Mouse (Mus musculus): ENCODE measurements around the gene Ddx18.
A peak's percentile ranks its signal among the peaks of the same experiment; 100 is the strongest.

The Ddx18 gene

GRCm38 (mm10) chr1:121527061-121527460, 40.7 kb downstream of the Ddx18 start:
- no peak for DNase-seq

DNA sequence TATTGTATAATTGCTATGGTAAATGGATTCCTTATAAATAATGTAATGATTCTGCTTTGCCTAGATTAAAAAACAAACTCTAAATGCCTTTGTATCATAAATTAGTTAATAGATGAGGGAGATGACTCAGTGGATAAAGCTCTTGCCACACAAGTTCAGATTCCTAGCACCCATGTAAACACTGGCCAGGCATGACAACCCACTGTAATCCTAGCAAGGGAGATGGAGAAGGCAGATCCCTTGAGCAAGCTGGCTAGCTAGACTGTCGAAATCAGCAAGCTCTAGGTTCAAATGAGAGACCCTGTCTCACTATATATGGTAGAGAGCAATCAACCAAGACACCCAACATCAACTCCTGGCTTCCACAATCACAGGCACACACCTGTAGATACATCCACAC, 49.2 kb downstream of the Ddx18 start:
- DNase-seq: no peak

DNA sequence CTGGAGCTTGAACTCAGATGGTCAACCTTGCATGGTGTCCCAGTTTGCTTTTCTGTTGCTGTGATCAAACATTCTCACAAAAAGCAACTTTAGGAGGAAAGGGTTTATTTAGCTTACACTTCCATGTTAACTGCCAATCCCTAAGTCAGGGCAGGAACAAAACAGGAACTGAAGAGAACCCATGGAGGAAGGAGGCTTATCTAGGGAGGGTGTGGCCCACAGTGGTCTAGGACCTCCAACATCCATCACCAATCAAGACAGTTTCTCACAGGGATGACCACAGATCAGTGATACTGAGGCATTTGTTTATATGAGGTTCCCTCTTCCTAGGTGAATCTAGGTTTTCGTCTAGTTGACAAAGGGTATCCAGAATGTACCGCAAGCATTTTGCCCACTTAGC, 55.8 kb downstream of the Ddx18 start:
- no peak for DNase-seq

- DNase-seq: no peak
Measured at GRCm38 (mm10) chr1:121511186-121511585, 56.6 kb downstream of the Ddx18 start.

DNA sequence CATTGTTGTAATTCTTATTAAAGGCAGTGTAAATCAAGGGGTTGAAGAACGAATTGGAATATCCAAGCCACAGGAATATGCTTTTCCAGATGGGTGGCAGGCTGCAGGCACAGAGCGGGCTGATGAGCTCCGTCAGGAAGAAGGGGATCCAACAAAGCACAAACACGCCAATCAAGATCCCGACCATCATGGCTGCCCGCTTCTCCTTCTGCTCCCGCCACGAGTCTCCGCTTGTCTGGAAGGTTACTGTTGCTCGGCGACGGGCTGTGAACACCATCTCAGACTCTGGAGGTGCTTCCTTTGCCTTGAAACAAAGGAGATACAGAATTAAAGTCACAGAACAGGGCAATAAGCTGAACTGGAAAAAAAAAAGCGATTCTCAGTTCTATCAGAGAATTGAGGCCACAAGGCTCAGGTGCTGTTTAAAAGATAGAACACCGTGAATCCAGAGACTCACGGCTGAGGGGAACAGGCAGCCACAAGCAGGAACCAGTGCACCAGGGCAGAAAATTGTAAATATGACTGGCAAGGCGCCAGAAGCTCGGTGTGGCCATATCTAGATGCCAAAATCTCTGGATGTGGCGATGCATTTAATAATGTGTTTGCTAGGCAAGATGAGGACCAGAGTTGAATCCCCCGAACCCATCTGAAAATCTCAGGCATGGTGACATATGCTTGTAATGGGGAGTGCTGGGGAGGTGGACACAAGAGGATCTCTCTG, 57.2 kb downstream of the Ddx18 start:
- peak; percentile 16 for DNase-seq

GRCm38 (mm10) chr1:121508729-121509128, 59.1 kb downstream of the Ddx18 start:
- no peak for DNase-seq

Data from cerebellum, adult 9-11 months (tissue).